Mouse (Mus musculus): ENCODE results near the gene Fkbpl. TPM values are rescaled to one million over a fixed set of nuclear protein-coding genes. Genes with fewer than 3 reads are reported as not detected.

Fkbpl gene
- polyA plus RNA-seq, 1 experiment from 2014 or later: 12.3 TPM

- WGBS: 84% methylated on average over 9 of the region's 9 CpGs
- no peak overlapping the region for H3K4me3 ChIP-seq (ENCODE audit: low read length)
- no peaks in the 10 kb centered on the region for H3K27me3 ChIP-seq (ENCODE audit: control insufficient read depth, insufficient read depth, low read length)
- H3K4me2 ChIP-seq (ENCODE audit: low read depth, low read length): no peak overlapping the region
- no peak for ATAC-seq (replicated peaks; ENCODE audit: extremely low read depth, insufficient read depth, low FRiP score)
- peaks cover 18% of the 10 kb centered on the region for H3K36me3 ChIP-seq (ENCODE audit: control insufficient read depth, insufficient read depth)
- no peak overlapping the region for H3K9ac ChIP-seq (ENCODE audit: low read length)
- H3K4me1 ChIP-seq (ENCODE audit: control insufficient read depth, insufficient read depth, low read length): peaks cover 9% of the 10 kb centered on the region
- H3K9me3 ChIP-seq (replicated peaks; ENCODE audit: control insufficient read depth, low read length): no peaks in the 10 kb centered on the region
- no peak overlapping the region for H3K27ac ChIP-seq (ENCODE audit: low read length)
Observed at GRCm38 (mm10) chr17:34623161-34623560, 21.4 kb upstream of the Fkbpl start.

- no peak for ATAC-seq (replicated peaks; ENCODE audit: extremely low read depth, insufficient read depth, low FRiP score)
- H3K9me3 ChIP-seq (replicated peaks; ENCODE audit: control insufficient read depth, low read length): no peaks in the 10 kb centered on the region
- no peak overlapping the region for H3K4me3 ChIP-seq (ENCODE audit: low read length)
- H3K4me1 ChIP-seq (ENCODE audit: control insufficient read depth, insufficient read depth, low read length): peaks cover 21% of the 10 kb centered on the region
- H3K4me2 ChIP-seq (ENCODE audit: low read depth, low read length): no peak overlapping the region
- H3K36me3 ChIP-seq (ENCODE audit: control insufficient read depth, insufficient read depth): peaks cover 14% of the 10 kb centered on the region
- no peak overlapping the region for H3K27ac ChIP-seq (ENCODE audit: low read length)
- H3K27me3 ChIP-seq (ENCODE audit: control insufficient read depth, insufficient read depth, low read length): peaks cover 3% of the 10 kb centered on the region
- WGBS: 91% methylated on average over 3 of the region's 3 CpGs
- no peak overlapping the region for H3K9ac ChIP-seq (ENCODE audit: low read length)
Observed at GRCm38 (mm10) chr17:34624981-34625380, 19.6 kb upstream of the Fkbpl start.

- Histone ChIP-seq H3K4me2 (ENCODE audit: low read depth, low read length) (peak overlapping the region; percentile 78), H3K27ac (ENCODE audit: low read length) (peak overlapping the region; percentile 96), H3K9ac (ENCODE audit: low read length) (peak overlapping the region; percentile 84), H3K9me3 (replicated peaks; ENCODE audit: control insufficient read depth, low read length) (no peaks in the 10 kb centered on the region), H3K27me3 (ENCODE audit: control insufficient read depth, insufficient read depth, low read length) (peaks cover 15% of the 10 kb centered on the region), H3K4me1 (ENCODE audit: control insufficient read depth, insufficient read depth, low read length) (peaks cover 26% of the 10 kb centered on the region), H3K36me3 (ENCODE audit: control insufficient read depth, insufficient read depth) (peaks cover 12% of the 10 kb centered on the region), H3K4me3 (ENCODE audit: low read length) (peak overlapping the region; percentile 83)
- WGBS: 49% methylated on average over 16 of the region's 16 CpGs
- ATAC-seq (replicated peaks; ENCODE audit: extremely low read depth, insufficient read depth, low FRiP score): no peak
Observed at GRCm38 (mm10) chr17:34626062-34626772, 18.3 kb upstream of the Fkbpl start.

GRCm38 (mm10) chr17:34626773-34627092 lies 17.8 kb upstream of the Fkbpl start:
- Histone ChIP-seq H3K27ac (ENCODE audit: low read length) (peak overlapping the region; percentile 96), H3K4me3 (ENCODE audit: low read length) (peak overlapping the region; percentile 83), H3K27me3 (ENCODE audit: control insufficient read depth, insufficient read depth, low read length) (peaks cover 20% of the 10 kb centered on the region), H3K9ac (ENCODE audit: low read length) (peak overlapping the region; percentile 84), H3K4me1 (ENCODE audit: control insufficient read depth, insufficient read depth, low read length) (peaks cover 26% of the 10 kb centered on the region), H3K9me3 (replicated peaks; ENCODE audit: control insufficient read depth, low read length) (no peaks in the 10 kb centered on the region), H3K36me3 (ENCODE audit: control insufficient read depth, insufficient read depth) (peaks cover 9% of the 10 kb centered on the region), H3K4me2 (ENCODE audit: low read depth, low read length) (peak overlapping the region; percentile 78)
- under 1% methylated on average over 18 of the region's 18 CpGs for WGBS
- 0 out of 2 replicates have a peak, but pooled peaks have one; percentile 15 for ATAC-seq (replicated peaks; ENCODE audit: extremely low read depth, insufficient read depth, low FRiP score)

- Histone ChIP-seq H3K9me3 (replicated peaks; ENCODE audit: control insufficient read depth, low read length) (no peaks in the 10 kb centered on the region), H3K27ac (ENCODE audit: low read length) (peak overlapping the region; percentile 96), H3K4me1 (ENCODE audit: control insufficient read depth, insufficient read depth, low read length) (peaks cover 28% of the 10 kb centered on the region), H3K27me3 (ENCODE audit: control insufficient read depth, insufficient read depth, low read length) (peaks cover 22% of the 10 kb centered on the region), H3K9ac (ENCODE audit: low read length) (peak overlapping the region; percentile 84), H3K4me3 (ENCODE audit: low read length) (peak overlapping the region; percentile 83), H3K36me3 (ENCODE audit: control insufficient read depth, insufficient read depth) (peaks cover 7% of the 10 kb centered on the region), H3K4me2 (ENCODE audit: low read depth, low read length) (peak overlapping the region; percentile 78)
- peak; percentile 82 for ATAC-seq (replicated peaks; ENCODE audit: extremely low read depth, insufficient read depth, low FRiP score)
- WGBS: under 1% methylated on average over 42 of the region's 45 CpGs
Observed at GRCm38 (mm10) chr17:34627093-34627942, 17.2 kb upstream of the Fkbpl start.

- H3K4me1 ChIP-seq (ENCODE audit: control insufficient read depth, insufficient read depth, low read length): peaks cover 28% of the 10 kb centered on the region
- H3K4me2 ChIP-seq (ENCODE audit: low read depth, low read length): peak within 1 kb of the TSS; percentile 78
- peak within 1 kb of the TSS; percentile 84 for H3K9ac ChIP-seq (ENCODE audit: low read length)
- peaks cover under 1% of the 10 kb centered on the region; the same call in 1 of the 2 replicates for H3K36me3 ChIP-seq (ENCODE audit: control insufficient read depth, insufficient read depth)
- WGBS: 4% methylated on average over 29 of the region's 29 CpGs
- H3K27ac ChIP-seq (ENCODE audit: low read length): peak within 1 kb of the TSS; percentile 96
- peak; percentile 11; the same call in 1 of the 2 replicates for ATAC-seq (replicated peaks; ENCODE audit: extremely low read depth, insufficient read depth, low FRiP score)
- H3K4me3 ChIP-seq (ENCODE audit: low read length): peak within 1 kb of the TSS; percentile 83
- H3K9me3 ChIP-seq (replicated peaks; ENCODE audit: control insufficient read depth, low read length): no peaks in the 10 kb centered on the region
- H3K27me3 ChIP-seq (ENCODE audit: control insufficient read depth, insufficient read depth, low read length): peaks cover 25% of the 10 kb centered on the region
Observed at GRCm38 (mm10) chr17:34627943-34628643, 16.5 kb upstream of the Fkbpl start, which contains the start of gene Ppt2. Gene Ppt2 (minus strand): TSS chr17:34628510.

- Histone ChIP-seq H3K4me3 (ENCODE audit: low read length) (peak overlapping the region; percentile 83; the same call in 1 of the 2 replicates), H3K27me3 (ENCODE audit: control insufficient read depth, insufficient read depth, low read length) (peaks cover 31% of the 10 kb centered on the region), H3K4me2 (ENCODE audit: low read depth, low read length) (peak overlapping the region; percentile 78), H3K36me3 (ENCODE audit: control insufficient read depth, insufficient read depth) (no peaks in the 10 kb centered on the region), H3K27ac (ENCODE audit: low read length) (peak overlapping the region; percentile 96), H3K9me3 (replicated peaks; ENCODE audit: control insufficient read depth, low read length) (no peaks in the 10 kb centered on the region), H3K4me1 (ENCODE audit: control insufficient read depth, insufficient read depth, low read length) (peaks cover 28% of the 10 kb centered on the region), H3K9ac (ENCODE audit: low read length) (peak overlapping the region; percentile 84)
- no peak for ATAC-seq (replicated peaks; ENCODE audit: extremely low read depth, insufficient read depth, low FRiP score)
- 51% methylated on average over 5 of the region's 5 CpGs for WGBS
Observed at GRCm38 (mm10) chr17:34628644-34628967, 16.0 kb upstream of the Fkbpl start.

GRCm38 (mm10) chr17:34629221-34629751 lies 15.3 kb upstream of the Fkbpl start, which contains the start of gene Prrt1:
Gene Prrt1 (plus strand): TSS chr17:34629533.
- peaks cover 28% of the 10 kb centered on the region for H3K4me1 ChIP-seq (ENCODE audit: control insufficient read depth, insufficient read depth, low read length)
- H3K4me3 ChIP-seq (ENCODE audit: low read length): peak within 1 kb of the TSS; percentile 83
- H3K27ac ChIP-seq (ENCODE audit: low read length): peak within 1 kb of the TSS; percentile 96
- no peaks in the 10 kb centered on the region for H3K36me3 ChIP-seq (ENCODE audit: control insufficient read depth, insufficient read depth)
- peaks cover 31% of the 10 kb centered on the region for H3K27me3 ChIP-seq (ENCODE audit: control insufficient read depth, insufficient read depth, low read length)
- H3K9ac ChIP-seq (ENCODE audit: low read length): peak within 1 kb of the TSS; percentile 84
- H3K4me2 ChIP-seq (ENCODE audit: low read depth, low read length): peak within 1 kb of the TSS; percentile 78
- no peaks in the 10 kb centered on the region for H3K9me3 ChIP-seq (replicated peaks; ENCODE audit: control insufficient read depth, low read length)
- no peak for ATAC-seq (replicated peaks; ENCODE audit: extremely low read depth, insufficient read depth, low FRiP score)
- 6% methylated on average over 16 of the region's 16 CpGs for WGBS
